Mouse (Mus musculus): ENCODE data around the gene Exoc4.

DNA sequence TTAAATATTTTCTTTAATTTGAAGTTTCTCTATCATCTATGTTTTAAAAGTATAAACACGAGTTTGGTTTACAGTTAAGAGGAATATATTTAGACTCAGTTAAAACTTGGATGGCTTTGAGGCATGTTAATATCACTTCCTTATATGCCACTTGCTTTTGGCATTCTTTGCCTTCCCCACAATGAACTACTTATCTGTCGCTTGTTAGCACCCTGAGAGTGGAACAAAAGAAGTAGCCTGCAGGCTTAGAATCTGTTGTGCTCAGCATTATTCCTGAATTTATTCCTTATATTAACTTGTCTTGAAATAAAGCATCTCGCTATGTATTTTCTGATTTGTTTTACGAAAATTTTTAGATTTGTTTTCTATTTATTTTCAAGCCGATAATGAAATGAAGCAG, 664.2 kb downstream of the Exoc4 start:
- no peak for TF ChIP-seq POLR2A (IDR thresholded peaks at IDR 0.05; ENCODE audit: borderline replicate concordance, insufficient read depth, low read length)
- TF ChIP-seq CTCF (IDR thresholded peaks at IDR 0.05; ENCODE audit: borderline replicate concordance, insufficient read depth, low read depth, low read length) = no peak
